Mouse (Mus musculus): ENCODE data around the gene Tert.

The Tert gene

DNA sequence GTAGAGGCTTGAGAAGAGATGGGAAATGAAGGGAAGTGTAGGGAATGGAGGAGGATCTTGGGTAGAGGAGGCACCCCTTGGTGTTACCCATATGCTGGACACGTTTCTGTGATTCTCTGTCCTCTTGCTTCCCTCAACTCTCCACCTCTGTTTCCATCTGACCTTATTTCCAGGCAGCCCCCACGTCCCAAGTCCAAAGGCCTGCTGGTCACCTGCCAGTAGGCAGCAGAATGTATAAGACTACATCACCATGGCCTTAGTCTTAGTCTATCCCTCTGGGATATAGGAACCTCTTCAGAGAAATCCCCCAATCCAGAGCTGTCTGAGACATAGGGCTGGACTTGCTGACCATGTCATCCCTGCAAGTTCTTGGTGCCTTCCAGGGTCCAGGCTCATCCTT, 52.6 kb downstream of the Tert start:
- no peak for DNase-seq

DNA sequence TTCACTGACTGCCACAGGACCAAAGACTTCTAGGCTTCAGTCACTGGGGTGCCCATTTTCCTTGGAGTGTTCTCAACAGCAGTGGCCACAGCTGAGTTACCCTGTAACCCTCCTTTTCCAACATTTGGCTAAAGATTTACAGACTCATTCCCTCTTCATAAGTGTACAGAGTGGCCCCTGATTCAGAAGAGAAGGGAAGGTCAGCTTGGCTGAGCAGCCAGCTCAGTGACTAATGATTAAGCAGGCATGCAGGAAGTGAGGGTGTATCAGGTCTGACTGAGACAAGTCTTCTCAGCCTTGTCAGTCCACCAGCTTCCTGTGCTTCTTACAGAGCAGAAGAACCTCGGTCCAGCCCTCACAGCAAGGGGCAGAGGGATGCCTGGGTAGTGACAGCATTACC, 53.7 kb downstream of the Tert start:
- DNase-seq = no peak

DNA sequence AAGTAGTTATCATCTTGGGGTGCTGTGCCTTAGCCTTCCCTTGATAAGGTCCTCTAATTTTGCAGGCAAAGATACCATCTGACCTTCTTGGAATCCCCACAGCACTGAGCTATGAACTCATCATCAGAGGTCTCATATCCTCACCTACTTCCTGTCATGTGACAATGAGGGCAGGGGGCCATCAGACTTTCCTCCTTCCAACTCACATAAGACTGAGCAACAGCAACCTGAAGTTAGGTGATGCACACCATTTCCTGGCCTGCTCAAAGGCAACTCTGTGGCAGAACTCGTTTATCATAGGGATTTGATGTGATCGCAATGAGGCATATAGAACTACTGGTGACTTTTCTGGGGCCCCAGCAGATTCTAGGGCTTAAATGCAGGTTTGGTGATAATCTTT, 55.5 kb downstream of the Tert start:
- no peak for DNase-seq

DNA sequence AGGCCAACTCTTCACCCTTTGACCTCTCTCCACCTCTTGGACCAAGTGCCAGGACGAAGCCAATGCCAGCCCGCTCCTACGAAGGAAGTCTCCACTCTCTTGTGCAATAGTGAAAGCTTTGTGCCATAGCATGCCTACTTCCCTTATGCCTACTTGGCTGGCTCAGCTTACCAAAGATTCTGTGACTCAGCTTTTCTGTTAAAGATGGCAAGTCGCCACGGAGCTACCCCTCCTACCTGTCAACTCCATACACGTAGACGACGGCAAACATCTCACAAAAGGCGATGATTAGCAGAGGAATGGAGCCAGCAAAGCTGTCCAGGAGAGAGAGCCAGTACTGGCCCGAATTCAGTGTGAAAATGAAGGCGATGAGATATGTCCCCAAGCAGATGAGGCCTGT, 57.0 kb downstream of the Tert start:
- no peak for DNase-seq

DNA sequence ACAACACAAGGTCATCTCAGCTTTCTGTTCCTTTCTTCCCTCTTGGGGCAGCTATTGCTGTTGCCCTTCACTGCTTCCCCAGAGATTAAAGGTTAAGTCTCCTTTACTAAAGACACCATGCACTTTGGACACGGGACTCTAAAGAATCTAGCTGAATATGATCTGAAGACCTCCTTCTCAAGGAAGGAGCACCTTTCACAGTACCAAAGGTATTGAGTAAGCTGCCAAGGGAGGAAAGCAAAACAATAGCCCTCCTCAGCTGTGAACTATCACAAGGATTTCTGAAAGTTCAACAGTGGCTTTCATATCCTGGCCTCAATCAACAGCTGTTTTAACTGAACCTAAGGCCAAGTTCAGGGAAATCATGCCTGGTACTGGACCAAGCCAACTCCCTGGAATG, 57.7 kb downstream of the Tert start:
- no peak for DNase-seq

DNA sequence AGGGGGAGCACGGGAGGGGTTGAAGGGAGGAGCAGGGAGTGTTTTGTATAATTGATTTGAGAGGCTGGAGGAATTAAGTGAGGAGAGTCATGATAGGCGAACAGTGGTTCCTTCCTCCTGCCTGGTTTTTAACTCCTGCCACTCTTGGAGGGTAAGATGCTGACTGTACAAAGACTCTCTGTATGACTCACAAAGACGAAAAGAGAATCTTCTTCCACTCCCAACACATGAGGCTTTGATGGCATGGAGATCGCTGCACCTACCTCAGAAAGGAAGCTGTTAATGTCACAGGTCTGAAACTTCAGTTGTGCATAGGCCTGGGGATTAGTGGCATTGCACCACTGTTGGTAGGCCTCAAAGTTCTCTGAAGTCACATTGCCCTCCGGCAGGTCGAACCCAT, 58.8 kb downstream of the Tert start:
- no peak for DNase-seq

DNA sequence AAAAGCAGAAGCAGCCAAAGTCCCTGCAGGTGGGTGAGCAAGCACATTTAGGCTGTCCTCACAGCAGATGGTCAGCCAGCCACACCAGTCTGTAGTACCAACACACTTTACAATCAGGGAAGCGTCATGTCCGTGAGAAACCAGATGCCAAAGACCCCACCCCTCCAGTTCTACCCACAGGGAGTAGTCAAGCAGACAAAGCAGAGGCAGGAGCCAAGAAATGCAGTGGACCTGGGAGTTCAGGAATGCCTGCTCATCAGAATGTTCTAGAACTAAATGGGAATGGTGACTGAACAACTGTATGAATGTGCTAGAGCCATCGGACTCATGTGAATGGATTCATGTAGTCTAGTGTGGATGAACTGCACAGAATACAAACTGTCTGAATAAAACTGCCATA, 60.9 kb downstream of the Tert start:
- DNase-seq = no peak

DNA sequence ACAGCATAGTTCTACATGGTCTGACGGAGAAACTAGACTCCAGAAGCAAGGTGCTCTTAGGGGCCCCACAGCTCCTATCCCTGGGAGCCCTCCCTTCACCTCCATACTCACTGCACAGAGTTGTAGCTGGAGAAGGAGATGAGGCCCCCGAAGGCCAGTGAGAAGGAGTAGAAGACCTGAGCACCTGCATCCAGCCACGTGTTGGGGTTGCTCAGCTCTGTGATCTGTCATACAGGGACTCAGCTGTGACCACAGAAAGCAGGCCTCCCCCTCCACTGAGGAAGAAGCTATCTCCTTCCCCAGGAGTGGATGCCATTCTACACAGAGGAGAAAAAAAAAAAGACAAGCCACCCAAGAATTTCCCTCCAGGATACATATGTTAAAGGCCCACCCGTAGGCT, 62.2 kb downstream of the Tert start:
- no peak for DNase-seq

DNA sequence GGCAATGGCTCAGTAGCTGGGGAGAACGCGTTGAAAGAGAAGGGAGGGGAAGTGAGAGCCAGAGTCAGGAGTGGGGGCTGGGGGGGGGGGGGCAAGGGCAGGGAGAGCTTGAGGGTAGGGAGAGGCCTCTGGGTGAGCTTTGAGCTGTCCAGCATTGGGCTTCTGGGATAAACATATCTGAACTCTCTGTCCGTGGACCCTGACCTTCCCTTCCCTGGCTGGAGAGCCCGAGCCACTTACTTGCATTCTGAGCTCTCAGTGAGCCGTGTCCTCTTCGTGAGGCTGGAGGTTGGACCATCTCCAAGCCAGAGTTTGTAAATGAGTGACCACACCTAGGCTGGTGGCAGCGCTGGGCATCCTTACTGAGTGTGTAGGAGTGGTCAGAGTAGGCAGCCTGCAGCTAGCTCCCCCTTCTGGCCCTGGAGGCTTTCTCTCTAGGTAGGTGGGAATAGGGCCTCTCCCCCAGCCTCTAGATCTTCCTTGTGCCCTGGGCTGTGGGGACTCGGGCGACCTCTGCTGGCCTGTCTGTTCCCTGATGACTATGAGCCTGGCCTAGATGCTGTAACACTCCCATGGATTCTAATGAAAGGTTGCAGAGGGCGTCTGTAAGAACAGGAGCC, 65.6 kb downstream of the Tert start:
- peak; percentile 26 for DNase-seq

DNA sequence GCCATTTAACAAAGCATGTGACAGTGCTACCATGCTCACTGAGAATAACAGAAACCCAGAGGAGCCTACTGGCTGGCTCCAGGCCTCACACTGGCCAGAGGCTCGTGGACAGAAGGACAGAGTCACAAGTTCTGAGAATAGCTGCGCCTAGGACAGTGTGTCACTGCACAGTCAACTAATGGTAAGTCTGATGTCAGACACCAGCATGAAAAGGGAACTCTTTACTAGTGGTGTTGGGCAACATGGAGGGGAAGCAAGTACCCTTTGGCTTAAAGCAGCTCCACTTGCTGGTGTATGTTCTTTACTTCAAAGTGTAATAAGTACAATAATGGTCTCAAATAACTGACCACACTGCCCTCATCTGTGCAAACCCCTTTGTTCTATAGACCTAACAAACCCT, 66.6 kb downstream of the Tert start:
- DNase-seq = no peak

DNA sequence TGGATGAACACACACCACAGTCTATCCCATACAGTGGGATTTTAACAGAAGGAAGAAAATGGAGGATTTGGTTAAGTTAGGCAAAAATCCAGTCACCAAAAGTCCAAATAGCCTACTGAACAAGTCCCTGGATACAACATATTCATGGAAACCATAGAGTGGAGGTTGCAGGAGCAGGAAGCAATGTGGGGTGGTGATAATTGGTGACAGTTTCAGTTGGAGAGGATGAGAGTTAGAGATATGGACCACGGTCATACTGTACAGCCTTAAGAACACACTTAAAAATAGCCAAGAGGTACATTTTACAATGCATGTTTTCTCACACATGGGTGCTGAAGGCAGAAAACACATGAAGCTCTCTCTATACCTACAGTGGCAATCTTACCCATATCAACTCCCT, 68.3 kb downstream of the Tert start:
- no peak for DNase-seq

DNA sequence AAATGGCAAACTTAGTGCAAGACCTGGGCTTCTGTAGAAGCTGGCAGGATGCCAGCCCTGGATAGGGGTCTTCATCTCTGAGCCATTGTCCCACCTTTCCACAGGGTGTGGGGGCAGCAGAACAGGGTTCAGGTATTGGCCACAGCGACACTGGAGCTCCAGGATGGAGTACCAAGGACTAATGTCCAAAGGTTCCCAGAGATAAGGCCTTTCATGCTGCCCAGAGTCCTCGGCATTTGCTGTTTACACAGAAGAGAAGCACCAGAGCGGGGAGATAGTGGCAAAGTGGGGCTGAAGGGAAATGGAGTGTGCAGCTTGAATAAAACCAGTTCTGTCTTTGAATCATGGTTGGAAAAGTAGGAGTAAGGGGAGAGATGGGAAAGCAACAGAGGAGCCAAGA, 69.8 kb downstream of the Tert start:
- no peak for DNase-seq
